Mouse (Mus musculus): Measurements from ENCODE around the gene Ttc9b. TPM values are rescaled to one million over a fixed set of nuclear protein-coding genes. Genes with fewer than 3 reads are reported as not detected.
A peak's percentile ranks its signal among the peaks of the same experiment; 100 is the strongest.

Gene Ttc9b
- polyA plus RNA-seq, 1 experiment from 2014 or later = 3.2 TPM

DNA sequence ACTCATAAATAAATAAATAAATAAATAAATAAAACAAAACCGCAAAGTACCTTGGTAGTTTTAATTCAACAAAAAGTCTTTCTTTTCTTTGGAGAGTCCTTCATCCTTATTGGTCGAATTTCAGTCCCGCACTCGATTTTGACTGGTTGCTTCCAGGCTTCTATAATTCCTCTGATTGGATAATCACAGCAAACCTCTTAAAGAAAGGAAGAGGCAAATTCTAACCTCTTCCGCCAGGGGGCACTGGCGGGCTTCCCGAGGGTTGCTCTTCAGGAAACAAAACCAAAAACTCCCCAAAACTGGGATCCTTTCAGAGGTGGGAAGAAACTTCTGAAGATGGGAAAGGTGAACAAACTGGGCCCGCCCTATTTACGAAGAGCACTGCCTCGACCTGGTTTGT lies 2.8 kb upstream of the Ttc9b start:
- Histone ChIP-seq H3K9ac (ENCODE audit: low read length) (no peak overlapping the region), H3K4me3 (ENCODE audit: low read depth, low read length) (no peak overlapping the region), H3K9me3 (ENCODE audit: control insufficient read depth, low read length) (no peaks in the 10 kb centered on the region), H3K36me3 (ENCODE audit: control insufficient read depth, insufficient read depth, low read length) (no peaks in the 10 kb centered on the region), H3K27me3 (replicated peaks; ENCODE audit: control insufficient read depth, insufficient read depth, low read length) (peaks cover 46% of the 10 kb centered on the region), H3K4me1 (replicated peaks; ENCODE audit: control insufficient read depth, insufficient read depth, low read length) (peaks cover 5% of the 10 kb centered on the region; the same call in 1 of the 2 replicates), H3K4me2 (ENCODE audit: low read length) (0 out of 2 replicates have a peak overlapping the region, but pooled peaks have one; percentile 20), H3K27ac (ENCODE audit: low read depth) (no peak overlapping the region)
- DNase-seq (ENCODE audit: low spot score) = peak; percentile 79
- WGBS = 7% methylated on average over 10 of the region's 10 CpGs
- no peak for ATAC-seq (replicated peaks; ENCODE audit: low FRiP score, low TSS enrichment, low read depth)

DNA sequence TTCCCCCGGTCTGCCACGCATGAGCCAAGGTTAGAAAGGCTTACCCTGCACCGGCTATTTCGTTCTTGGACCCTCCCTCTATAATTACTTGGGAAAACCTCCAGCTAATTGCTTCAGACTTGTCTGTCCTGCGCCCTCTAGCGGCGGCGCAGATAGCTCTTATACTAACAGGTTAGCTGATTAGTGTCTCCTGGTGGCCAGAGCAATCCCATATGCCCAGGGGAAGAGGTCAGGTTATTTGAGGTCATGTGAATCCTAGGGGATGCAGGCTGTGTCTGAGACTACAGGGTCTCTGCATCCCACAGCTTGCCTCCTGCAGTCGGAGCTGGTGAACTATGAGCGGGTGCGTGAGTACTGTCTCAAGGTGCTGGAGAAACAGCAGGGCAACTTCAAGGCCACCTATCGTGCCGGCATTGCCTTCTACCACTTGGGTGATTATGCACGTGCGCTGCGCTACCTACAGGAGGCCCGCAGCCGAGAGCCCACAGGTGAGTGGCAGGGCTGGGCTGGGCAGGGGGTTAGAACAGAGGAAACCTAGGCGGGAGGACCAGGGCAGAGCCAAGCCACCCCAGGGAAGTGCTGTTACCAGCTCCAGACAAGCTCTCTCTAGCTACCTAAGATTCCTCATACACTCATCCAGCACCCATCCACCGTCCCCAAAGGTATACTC lies 1.0 kb downstream of the Ttc9b start:
- no peak overlapping the region for H3K27ac ChIP-seq (ENCODE audit: low read depth)
- peaks cover 7% of the 10 kb centered on the region for H3K36me3 ChIP-seq (ENCODE audit: control insufficient read depth, insufficient read depth, low read length)
- no peak overlapping the region for H3K4me2 ChIP-seq (ENCODE audit: low read length)
- peaks cover 77% of the 10 kb centered on the region for H3K27me3 ChIP-seq (replicated peaks; ENCODE audit: control insufficient read depth, insufficient read depth, low read length)
- peaks cover 5% of the 10 kb centered on the region; the same call in 1 of the 2 replicates for H3K4me1 ChIP-seq (replicated peaks; ENCODE audit: control insufficient read depth, insufficient read depth, low read length)
- DNase-seq (ENCODE audit: low spot score) = no peak
- no peak overlapping the region for H3K4me3 ChIP-seq (ENCODE audit: low read depth, low read length)
- no peak for ATAC-seq (replicated peaks; ENCODE audit: low FRiP score, low TSS enrichment, low read depth)
- no peak overlapping the region for H3K9ac ChIP-seq (ENCODE audit: low read length)
- WGBS = 62% methylated on average over 20 of the region's 20 CpGs
- no peaks in the 10 kb centered on the region for H3K9me3 ChIP-seq (ENCODE audit: control insufficient read depth, low read length)

GRCm38 (mm10) chr7:27655545-27655944 lies 1.8 kb downstream of the Ttc9b start:
- peaks cover 5% of the 10 kb centered on the region; the same call in 1 of the 2 replicates for H3K4me1 ChIP-seq (replicated peaks; ENCODE audit: control insufficient read depth, insufficient read depth, low read length)
- H3K9ac ChIP-seq (ENCODE audit: low read length) = no peak overlapping the region
- peaks cover 10% of the 10 kb centered on the region for H3K36me3 ChIP-seq (ENCODE audit: control insufficient read depth, insufficient read depth, low read length)
- H3K4me3 ChIP-seq (ENCODE audit: low read depth, low read length) = no peak overlapping the region
- H3K4me2 ChIP-seq (ENCODE audit: low read length) = no peak overlapping the region
- no peaks in the 10 kb centered on the region for H3K9me3 ChIP-seq (ENCODE audit: control insufficient read depth, low read length)
- no peak overlapping the region for H3K27ac ChIP-seq (ENCODE audit: low read depth)
- ATAC-seq (replicated peaks; ENCODE audit: low FRiP score, low TSS enrichment, low read depth) (no peak), DNase-seq (ENCODE audit: low spot score) (no peak)
- H3K27me3 ChIP-seq (replicated peaks; ENCODE audit: control insufficient read depth, insufficient read depth, low read length) = peaks cover 77% of the 10 kb centered on the region
- 42% methylated on average over 11 of the region's 11 CpGs for WGBS

GRCm38 (mm10) chr7:27656600-27656999 lies 2.9 kb downstream of the Ttc9b start:
- peaks cover 71% of the 10 kb centered on the region for H3K27me3 ChIP-seq (replicated peaks; ENCODE audit: control insufficient read depth, insufficient read depth, low read length)
- no peak for DNase-seq (ENCODE audit: low spot score)

GRCm38 (mm10) chr7:27657824-27658395 lies 4.2 kb downstream of the Ttc9b start:
- Histone ChIP-seq H3K27ac (ENCODE audit: low read depth) (no peak overlapping the region), H3K9ac (ENCODE audit: low read length) (no peak overlapping the region), H3K4me2 (ENCODE audit: low read length) (no peak overlapping the region), H3K36me3 (ENCODE audit: control insufficient read depth, insufficient read depth, low read length) (peaks cover 24% of the 10 kb centered on the region), H3K4me1 (replicated peaks; ENCODE audit: control insufficient read depth, insufficient read depth, low read length) (peaks cover 5% of the 10 kb centered on the region; the same call in 1 of the 2 replicates), H3K4me3 (ENCODE audit: low read depth, low read length) (no peak overlapping the region), H3K9me3 (ENCODE audit: control insufficient read depth, low read length) (no peaks in the 10 kb centered on the region), H3K27me3 (replicated peaks; ENCODE audit: control insufficient read depth, insufficient read depth, low read length) (peaks cover 61% of the 10 kb centered on the region)
- DNase-seq (ENCODE audit: low spot score) (no peak), ATAC-seq (replicated peaks; ENCODE audit: low FRiP score, low TSS enrichment, low read depth) (no peak)
- WGBS = 33% methylated on average over 53 of the region's 53 CpGs

More at GRCm38 (mm10) chr7:27656600-27656999, 2.9 kb downstream of the Ttc9b start:
- Histone ChIP-seq H3K4me1 (replicated peaks; ENCODE audit: control insufficient read depth, insufficient read depth, low read length) (peaks cover 5% of the 10 kb centered on the region; the same call in 1 of the 2 replicates), H3K9me3 (ENCODE audit: control insufficient read depth, low read length) (no peaks in the 10 kb centered on the region), H3K36me3 (ENCODE audit: control insufficient read depth, insufficient read depth, low read length) (peaks cover 19% of the 10 kb centered on the region), H3K4me3 (ENCODE audit: low read depth, low read length) (no peak overlapping the region), H3K4me2 (ENCODE audit: low read length) (no peak overlapping the region), H3K27ac (ENCODE audit: low read depth) (no peak overlapping the region), H3K9ac (ENCODE audit: low read length) (no peak overlapping the region)
- 89% methylated on average over 16 of the region's 16 CpGs for WGBS
- ATAC-seq (replicated peaks; ENCODE audit: low FRiP score, low TSS enrichment, low read depth) = no peak; the same call in 1 of the 2 replicates

DNA sequence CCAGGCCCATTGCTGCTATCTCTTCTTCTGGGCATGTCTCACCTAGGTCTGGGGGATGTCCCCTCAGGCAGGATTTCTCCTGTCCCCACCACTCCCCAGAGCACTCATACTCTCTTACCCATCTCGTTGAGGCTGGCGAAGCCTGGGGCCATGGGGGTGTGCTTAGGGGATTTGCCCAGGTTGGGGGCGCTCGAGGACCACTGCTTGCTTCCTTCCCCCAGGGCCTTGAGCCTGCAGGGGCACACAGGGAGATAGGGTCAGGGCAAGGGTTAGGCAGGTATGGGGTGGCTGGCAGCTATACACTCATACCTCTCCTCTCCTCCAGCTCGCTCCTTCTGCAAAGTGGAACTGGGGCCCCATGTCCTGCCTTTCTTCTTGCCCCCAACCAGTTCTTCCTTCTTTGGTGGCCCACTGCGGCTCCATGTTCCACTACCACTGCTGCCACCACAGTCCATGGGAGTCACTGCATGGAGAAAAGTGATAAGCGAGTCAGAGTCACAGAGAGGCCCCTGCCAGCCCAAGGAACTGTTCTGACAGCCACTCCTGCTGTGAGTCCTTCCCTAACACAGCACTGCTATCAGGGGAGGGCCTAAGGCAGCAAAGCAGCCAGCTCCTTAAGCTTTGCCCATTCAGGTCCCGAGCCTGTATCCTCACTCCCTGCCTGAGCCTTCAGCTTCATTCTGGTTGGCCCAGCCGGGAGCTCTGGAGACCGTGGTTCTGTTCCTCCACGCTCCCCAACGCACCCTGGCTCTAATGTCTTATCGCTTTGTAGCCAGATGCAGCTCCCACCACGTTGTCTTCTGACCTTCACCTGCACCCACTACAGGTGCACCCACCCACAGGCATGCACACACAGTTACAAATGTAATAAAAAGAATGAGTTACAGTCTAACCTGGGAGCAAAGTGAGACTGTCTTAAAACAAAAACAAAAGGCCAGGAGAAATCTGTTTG lies 5.3 kb downstream of the Ttc9b start:
- peaks cover 50% of the 10 kb centered on the region for H3K27me3 ChIP-seq (replicated peaks; ENCODE audit: control insufficient read depth, insufficient read depth, low read length)
- 59% methylated on average over 14 of the region's 14 CpGs for WGBS
- H3K36me3 ChIP-seq (ENCODE audit: control insufficient read depth, insufficient read depth, low read length) = peaks cover 24% of the 10 kb centered on the region

DNA sequence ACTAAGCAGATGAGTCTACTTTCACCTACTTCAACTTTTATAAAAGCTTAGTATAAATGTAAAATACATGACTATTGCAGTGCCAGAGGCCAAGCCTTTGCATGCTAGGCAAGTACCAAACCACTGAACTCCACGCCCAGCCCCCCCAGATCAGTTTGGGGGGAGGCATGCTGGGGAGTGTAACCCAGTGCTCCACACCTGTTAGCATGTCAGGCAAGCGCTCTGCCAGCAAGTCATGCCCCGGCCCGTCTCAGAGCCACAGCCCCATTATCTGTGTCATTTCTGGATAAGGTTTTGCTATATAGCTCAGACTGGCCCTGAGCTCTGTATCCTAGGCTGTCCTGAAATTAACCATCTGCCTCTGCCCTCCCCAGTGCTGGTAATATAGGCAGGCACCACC lies 8.3 kb downstream of the Ttc9b start:
- no peak overlapping the region for H3K9ac ChIP-seq (ENCODE audit: low read length)
- no peak for ATAC-seq (replicated peaks; ENCODE audit: low FRiP score, low TSS enrichment, low read depth)
- DNase-seq (ENCODE audit: low spot score) = no peak
- H3K36me3 ChIP-seq (ENCODE audit: control insufficient read depth, insufficient read depth, low read length) = peaks cover 28% of the 10 kb centered on the region
- no peak overlapping the region for H3K4me2 ChIP-seq (ENCODE audit: low read length)
- no peak overlapping the region for H3K27ac ChIP-seq (ENCODE audit: low read depth)
- no peak overlapping the region for H3K4me3 ChIP-seq (ENCODE audit: low read depth, low read length)
- no peaks in the 10 kb centered on the region for H3K4me1 ChIP-seq (replicated peaks; ENCODE audit: control insufficient read depth, insufficient read depth, low read length)
- 92% methylated on average over 4 of the region's 4 CpGs for WGBS
- H3K27me3 ChIP-seq (replicated peaks; ENCODE audit: control insufficient read depth, insufficient read depth, low read length) = peaks cover 23% of the 10 kb centered on the region
- no peaks in the 10 kb centered on the region for H3K9me3 ChIP-seq (ENCODE audit: control insufficient read depth, low read length)

More for the DNA sequence above, 5.3 kb downstream of the Ttc9b start:
- no peak overlapping the region for H3K4me3 ChIP-seq (ENCODE audit: low read depth, low read length)
- ATAC-seq (replicated peaks; ENCODE audit: low FRiP score, low TSS enrichment, low read depth) = no peak
- H3K4me1 ChIP-seq (replicated peaks; ENCODE audit: control insufficient read depth, insufficient read depth, low read length) = peaks cover 3% of the 10 kb centered on the region; the same call in 1 of the 2 replicates
- H3K9me3 ChIP-seq (ENCODE audit: control insufficient read depth, low read length) = no peaks in the 10 kb centered on the region
- H3K27ac ChIP-seq (ENCODE audit: low read depth) = no peak overlapping the region
- DNase-seq (ENCODE audit: low spot score) = no peak
- H3K4me2 ChIP-seq (ENCODE audit: low read length) = no peak overlapping the region
- no peak overlapping the region for H3K9ac ChIP-seq (ENCODE audit: low read length)

GRCm38 (mm10) chr7:27673064-27673574 lies 19.4 kb downstream of the Ttc9b start:
- Histone ChIP-seq H3K4me3 (ENCODE audit: low read depth, low read length) (peak overlapping the region; percentile 82), H3K4me1 (replicated peaks; ENCODE audit: control insufficient read depth, insufficient read depth, low read length) (peaks cover 17% of the 10 kb centered on the region), H3K27ac (ENCODE audit: low read depth) (no peak overlapping the region), H3K9me3 (ENCODE audit: control insufficient read depth, low read length) (no peaks in the 10 kb centered on the region), H3K9ac (ENCODE audit: low read length) (peak overlapping the region; percentile 78), H3K27me3 (replicated peaks; ENCODE audit: control insufficient read depth, insufficient read depth, low read length) (no peaks in the 10 kb centered on the region), H3K4me2 (ENCODE audit: low read length) (peak overlapping the region; percentile 99), H3K36me3 (ENCODE audit: control insufficient read depth, insufficient read depth, low read length) (peaks cover 9% of the 10 kb centered on the region; the same call in 1 of the 2 replicates)
- DNase-seq (ENCODE audit: low spot score) = no peak
- WGBS = 56% methylated on average over 9 of the region's 9 CpGs
- ATAC-seq (replicated peaks; ENCODE audit: low FRiP score, low TSS enrichment, low read depth) = no peak
